Mouse (Mus musculus) stomach, embryonic 14.5 days (tissue): ENCODE data around the gene Col16a1. TPM values are rescaled to one million over a fixed set of nuclear protein-coding genes. Genes with fewer than 3 reads are reported as not detected.
A peak's percentile ranks its signal among the peaks of the same experiment; 100 is the strongest.

Experiments
- ATAC-seq: fragments of 200-750 bp; cut with Nextera tagmentation; 2 replicates; pipeline ENCODE4 v1.8.0; 2017; ENCODE audit warnings: low read depth, moderate TSS enrichment; ENCODE audit not compliant: insufficient number of reproducible peaks, insufficient read depth, low FRiP score
- H3K27ac ChIP-seq: fragments of 300-500 bp; sonication (generic); 2 replicates; pipeline ENCODE4 v1.5.1; 2014; ENCODE audit warnings: mild to moderate bottlenecking, low read length, moderate library complexity, mixed read lengths
- H3K27me3 ChIP-seq: fragments of 300-500 bp; sonication (generic); 2 replicates; pipeline ENCODE4 v1.6.1; 2014; ENCODE audit warnings: low read length, control low read depth, mixed read lengths; ENCODE audit not compliant: control insufficient read depth, insufficient read depth
- H3K36me3 ChIP-seq: fragments of 300-500 bp; sonication (generic); 2 replicates; pipeline ENCODE4 v1.6.1; 2014; ENCODE audit warnings: mild to moderate bottlenecking, control low read depth, low read length, moderate library complexity, mixed read lengths; ENCODE audit not compliant: control insufficient read depth, insufficient read depth
- H3K4me1 ChIP-seq: fragments of 300-500 bp; sonication (generic); 2 replicates; pipeline ENCODE4 v1.6.1; 2014; ENCODE audit warnings: low read length, control low read depth, mixed read lengths; ENCODE audit not compliant: control insufficient read depth, insufficient read depth
- H3K4me2 ChIP-seq: fragments of 300-500 bp; sonication (generic); replicated peaks from 2 replicates; pipeline ENCODE4 v1.6.1; 2014; ENCODE audit warnings: low read depth, low read length, control low read depth
- H3K4me3 ChIP-seq: fragments of 300-500 bp; sonication (generic); 2 replicates; pipeline ENCODE4 v1.5.1; 2014; ENCODE audit warnings: low read depth, low read length, control low read depth
- H3K9ac ChIP-seq: fragments of 300-500 bp; sonication (generic); replicated peaks from 2 replicates; pipeline ENCODE4 v1.6.1; 2014; ENCODE audit warnings: low read depth, mild to moderate bottlenecking, control low read depth, low read length, moderate library complexity, mixed read lengths
- H3K9me3 ChIP-seq: fragments of 300-500 bp; sonication (generic); 2 replicates; pipeline ENCODE4 v1.6.1; 2016; ENCODE audit warnings: low read depth, low read length, control low read depth; ENCODE audit not compliant: control insufficient read depth
- WGBS: fragments of 180-500 bp; shearing (Covaris S2); extraction: QIAGEN DNeasy Blood & Tissue Kit; methylation state at CpG from one replicate; pipeline ENCODE4 v1.1.7; 2014; 5-methylcytosine and 5-hydroxymethylcytosine counted together
- polyA plus RNA-seq: library from polyadenylated mRNA; unstranded; fragments of >200 nt; fragmentation: Nextera tagmentation; extraction: Ambion mirVana; gene quantifications from 2 replicates; pipeline ENCODE4 v1.2.1, GENCODE M21; 2014

The Col16a1 gene
- polyA plus RNA-seq, 1 experiment from 2014 or later, result 80.0 TPM

DNA sequence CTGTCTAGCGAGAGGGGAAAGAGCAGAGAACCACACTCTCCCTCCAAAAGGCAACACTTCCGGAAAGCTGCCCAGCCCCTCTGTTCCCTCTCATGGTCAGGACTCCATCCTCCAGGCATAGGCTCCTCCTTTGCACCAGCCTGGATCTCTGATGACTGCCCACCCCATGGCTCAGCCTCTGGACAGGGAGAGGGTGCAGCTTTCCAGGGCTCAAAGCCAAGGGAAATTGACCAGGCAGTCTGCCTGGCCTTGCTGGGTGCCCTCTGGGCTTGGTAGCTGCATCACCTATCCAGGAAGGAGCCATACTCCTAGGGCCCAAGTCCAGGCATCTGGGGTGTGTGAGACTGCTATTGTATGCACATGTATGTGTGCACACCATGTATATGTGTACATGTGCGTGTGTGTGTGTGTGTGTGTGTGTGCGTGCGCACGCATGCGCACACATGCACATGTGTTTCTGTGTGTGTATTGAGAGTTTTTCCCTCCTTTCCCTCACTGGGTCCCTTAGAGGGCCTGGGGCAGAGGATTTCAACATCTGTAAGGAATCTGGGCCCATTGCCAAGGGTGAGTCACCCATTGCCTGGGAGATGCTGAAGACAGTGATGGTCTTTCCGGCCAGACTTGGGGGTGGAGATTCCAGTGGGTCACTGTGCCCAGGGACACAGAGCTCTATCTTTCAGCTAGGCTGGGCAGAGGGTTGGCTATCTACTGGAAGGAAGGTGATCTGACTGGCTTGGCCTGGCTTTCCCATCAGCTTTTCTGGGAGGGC is 2.6 kb downstream of the Col16a1 start:
- H3K36me3 ChIP-seq, result peaks cover 11% of the 10 kb centered on the region
- 70% methylated on average over 8 of the region's 8 CpGs for WGBS
- H3K27me3 ChIP-seq, result no peaks in the 10 kb centered on the region
- H3K9me3 ChIP-seq, result no peaks in the 10 kb centered on the region
- H3K4me2 ChIP-seq, result peak overlapping the region; percentile 83
- no peak overlapping the region for H3K9ac ChIP-seq
- H3K4me3 ChIP-seq, result 0 out of 2 replicates have a peak overlapping the region, but pooled peaks have one; percentile 1
- ATAC-seq, result no peak
- H3K4me1 ChIP-seq, result peaks cover 40% of the 10 kb centered on the region
- peak overlapping the region; percentile 79; the same call in 1 of the 2 replicates for H3K27ac ChIP-seq

GRCm38 (mm10) chr4:130052283-130052682 is 4.6 kb downstream of the Col16a1 start:
- WGBS, result 89% methylated on average over 3 of the region's 3 CpGs
- Histone ChIP-seq H3K27ac (no peak overlapping the region), H3K9ac (no peak overlapping the region), H3K4me2 (no peak overlapping the region), H3K27me3 (no peaks in the 10 kb centered on the region), H3K9me3 (no peaks in the 10 kb centered on the region), H3K36me3 (peaks cover 17% of the 10 kb centered on the region), H3K4me1 (peaks cover 28% of the 10 kb centered on the region), H3K4me3 (no peak overlapping the region)
- ATAC-seq, result no peak

- H3K27ac ChIP-seq, result no peak overlapping the region
- ATAC-seq, result no peak
Observed at GRCm38 (mm10) chr4:130053111-130053510, 5.5 kb downstream of the Col16a1 start.

DNA sequence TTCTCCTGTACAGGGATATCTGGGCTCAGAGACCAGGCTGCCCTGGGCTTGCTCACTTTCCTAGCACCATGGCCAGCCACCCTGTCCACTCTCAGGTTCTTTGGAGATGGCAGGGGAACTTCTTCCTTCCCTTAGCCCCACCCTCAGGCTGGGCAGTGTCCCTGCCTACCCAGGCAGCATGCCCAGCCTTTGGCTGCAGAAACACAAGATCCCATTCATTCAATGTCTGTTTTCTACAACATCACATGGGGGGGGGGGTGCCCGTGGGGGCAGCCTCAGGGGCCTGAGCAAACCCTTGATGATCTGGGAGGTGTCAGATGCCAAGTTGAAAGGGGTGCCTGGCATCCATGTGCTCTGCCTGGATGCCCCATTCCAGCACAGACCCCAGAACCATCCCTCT is 7.1 kb downstream of the Col16a1 start:
- H3K27ac ChIP-seq, result no peak overlapping the region
- peaks cover 11% of the 10 kb centered on the region for H3K4me1 ChIP-seq
- WGBS, result 29% methylated on average over 1 of the region's 1 CpGs
- H3K9ac ChIP-seq, result no peak overlapping the region
- H3K36me3 ChIP-seq, result peaks cover 21% of the 10 kb centered on the region
- no peaks in the 10 kb centered on the region for H3K9me3 ChIP-seq
- H3K4me2 ChIP-seq, result no peak overlapping the region
- no peaks in the 10 kb centered on the region for H3K27me3 ChIP-seq
- no peak for ATAC-seq
- no peak overlapping the region for H3K4me3 ChIP-seq

More at GRCm38 (mm10) chr4:130053111-130053510, 5.5 kb downstream of the Col16a1 start:
- Histone ChIP-seq H3K4me2 (no peak overlapping the region), H3K9ac (no peak overlapping the region), H3K9me3 (no peaks in the 10 kb centered on the region), H3K4me3 (no peak overlapping the region), H3K27me3 (no peaks in the 10 kb centered on the region), H3K36me3 (peaks cover 21% of the 10 kb centered on the region), H3K4me1 (peaks cover 25% of the 10 kb centered on the region)
- WGBS, result 87% methylated on average over 9 of the region's 9 CpGs

DNA sequence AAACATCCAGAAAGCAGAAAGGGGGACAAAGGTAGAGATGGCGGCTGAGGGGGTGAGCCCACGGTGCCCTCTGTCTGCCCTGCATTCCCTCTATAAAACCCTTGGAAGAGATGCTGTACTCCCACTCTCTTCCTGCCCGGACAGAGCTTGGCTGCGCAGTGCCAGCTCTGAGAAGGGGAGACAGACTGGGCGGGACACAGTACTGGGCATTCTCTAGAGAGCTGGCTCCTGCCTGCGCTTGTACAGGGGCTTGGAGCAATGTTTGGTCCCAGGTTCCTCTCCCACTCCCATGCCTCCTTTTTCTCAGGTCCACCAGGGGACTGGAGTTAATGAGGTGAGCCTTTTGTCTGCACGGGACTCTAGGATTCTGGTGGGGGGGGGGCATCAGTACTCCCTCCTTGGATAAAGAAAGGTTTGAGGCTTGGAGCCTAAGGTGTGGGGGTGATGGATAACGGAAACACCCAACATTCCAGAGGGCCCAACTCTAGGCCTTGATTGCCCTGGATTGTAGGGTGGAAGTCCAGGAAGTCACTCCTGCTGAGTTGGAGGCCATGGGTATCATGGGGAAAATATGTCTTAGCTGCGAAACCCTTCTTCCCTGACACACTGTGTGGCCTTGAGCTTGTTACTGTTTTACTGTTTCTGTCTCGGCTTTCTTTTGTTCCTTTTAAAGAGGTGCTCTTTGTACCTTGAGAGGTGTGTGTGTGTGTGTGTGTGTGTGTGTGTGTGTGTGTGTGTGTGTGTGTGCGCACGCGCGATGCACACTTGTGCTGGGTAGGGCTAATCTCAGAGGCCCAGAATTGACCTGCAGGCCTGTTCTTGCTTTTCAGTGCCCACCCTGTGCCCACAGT is 7.7 kb downstream of the Col16a1 start:
- Histone ChIP-seq H3K9ac (no peak overlapping the region), H3K27ac (0 out of 2 replicates have a peak overlapping the region, but pooled peaks have one; percentile 10), H3K36me3 (peaks cover 21% of the 10 kb centered on the region), H3K9me3 (no peaks in the 10 kb centered on the region), H3K4me2 (no peak overlapping the region), H3K27me3 (no peaks in the 10 kb centered on the region), H3K4me1 (peaks cover 4% of the 10 kb centered on the region), H3K4me3 (no peak overlapping the region)
- ATAC-seq, result no peak
- WGBS, result 75% methylated on average over 14 of the region's 14 CpGs

DNA sequence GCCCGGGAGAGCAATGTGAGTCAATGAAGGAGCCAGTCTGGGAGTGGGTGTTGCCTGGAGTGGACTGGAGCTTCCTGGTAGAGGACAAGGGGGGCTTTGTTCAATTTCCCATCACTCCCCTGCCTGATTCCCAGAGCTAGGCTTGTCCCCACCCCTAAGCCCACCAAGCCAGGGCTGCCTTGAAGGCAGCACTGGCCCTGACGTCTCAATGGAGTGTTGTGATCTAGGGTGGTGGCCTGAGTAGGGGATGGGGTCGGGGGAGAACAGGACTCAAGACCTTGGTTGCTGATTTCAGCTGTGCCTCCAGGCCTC is 8.3 kb downstream of the Col16a1 start:
- H3K27ac ChIP-seq, result no peak overlapping the region
- whole genome bisulfite sequencing, result 70% methylated on average over 3 of the region's 3 CpGs
- peaks cover 23% of the 10 kb centered on the region for H3K36me3 ChIP-seq
- H3K9ac ChIP-seq, result no peak overlapping the region
- H3K4me2 ChIP-seq, result no peak overlapping the region
- no peaks in the 10 kb centered on the region for H3K4me1 ChIP-seq
- no peak for ATAC-seq
- no peaks in the 10 kb centered on the region for H3K27me3 ChIP-seq
- no peaks in the 10 kb centered on the region for H3K9me3 ChIP-seq
- no peak overlapping the region for H3K4me3 ChIP-seq

DNA sequence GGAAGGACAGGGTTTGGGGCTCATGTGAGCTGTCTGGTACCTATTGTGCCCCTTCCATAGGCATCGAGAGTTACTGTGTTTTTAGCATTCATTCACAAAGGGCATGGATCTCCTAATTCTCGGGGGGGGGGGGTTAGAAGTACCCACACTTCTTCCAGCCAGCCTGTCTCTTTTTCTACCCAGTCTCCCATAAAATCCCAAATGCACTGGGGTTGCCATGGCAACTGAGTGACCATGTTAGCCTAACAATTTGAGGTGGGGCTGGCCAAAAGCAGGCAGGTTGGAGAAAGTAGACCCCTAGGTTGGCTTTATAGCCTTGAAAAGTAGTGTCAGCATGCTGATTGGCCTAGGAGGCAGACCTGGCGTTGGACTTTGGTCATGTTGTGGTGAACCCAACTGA is 8.8 kb downstream of the Col16a1 start:
- Histone ChIP-seq H3K9ac (no peak overlapping the region), H3K4me3 (no peak overlapping the region), H3K27ac (no peak overlapping the region), H3K9me3 (no peaks in the 10 kb centered on the region), H3K36me3 (peaks cover 26% of the 10 kb centered on the region), H3K4me1 (no peaks in the 10 kb centered on the region), H3K27me3 (no peaks in the 10 kb centered on the region), H3K4me2 (no peak overlapping the region)
- no peak for ATAC-seq
- WGBS, result 73% methylated on average over 3 of the region's 3 CpGs

- Histone ChIP-seq H3K36me3 (peaks cover 13% of the 10 kb centered on the region; the same call in 1 of the 2 replicates), H3K9ac (no peak overlapping the region), H3K27ac (no peak overlapping the region), H3K4me2 (no peak overlapping the region), H3K9me3 (no peaks in the 10 kb centered on the region), H3K4me1 (no peaks in the 10 kb centered on the region), H3K4me3 (no peak overlapping the region), H3K27me3 (no peaks in the 10 kb centered on the region)
- no peak for ATAC-seq
Observed at GRCm38 (mm10) chr4:130060937-130061336, 13.3 kb downstream of the Col16a1 start.
